Mouse (Mus musculus) adipocyte (in vitro differentiated cells): ENCODE measurements around the gene Foxo3.

Source experiments
- DNase-seq: peaks from one replicate; pipeline ENCODE4 v3.0.0-alpha.2; 2016; ENCODE audit warnings: low spot score

Foxo3 gene

GRCm38 (mm10) chr10:42251203-42251602, 25.4 kb downstream of the Foxo3 start:
- DNase-seq, result peak; percentile 96

GRCm38 (mm10) chr10:42249965-42250364, 26.6 kb downstream of the Foxo3 start:
- no peak for DNase-seq

- no peak for DNase-seq
Measured at GRCm38 (mm10) chr10:42248644-42249043, 27.9 kb downstream of the Foxo3 start.

DNA sequence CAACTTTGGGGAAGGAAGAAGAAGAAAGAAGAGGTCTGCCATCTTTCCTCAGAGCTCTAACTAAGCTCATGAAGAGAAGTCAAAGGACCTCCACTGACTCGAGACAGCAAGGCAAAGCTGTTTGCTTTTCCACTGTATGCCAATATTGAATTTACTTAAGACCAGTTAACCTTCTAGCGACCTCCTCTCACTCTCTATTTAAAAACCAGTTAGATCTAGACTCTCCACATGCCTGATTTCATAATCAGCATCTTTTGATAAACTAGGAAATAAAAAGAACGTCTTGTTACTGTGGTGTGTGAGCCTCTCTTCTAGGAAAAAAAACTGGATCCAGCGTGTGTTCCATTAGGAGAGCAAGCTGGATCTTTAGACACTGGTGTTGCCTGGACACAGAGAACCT, 28.4 kb downstream of the Foxo3 start:
- DNase-seq, result no peak

GRCm38 (mm10) chr10:42247125-42247816, 29.3 kb downstream of the Foxo3 start:
- peak; percentile 39 for DNase-seq

DNA sequence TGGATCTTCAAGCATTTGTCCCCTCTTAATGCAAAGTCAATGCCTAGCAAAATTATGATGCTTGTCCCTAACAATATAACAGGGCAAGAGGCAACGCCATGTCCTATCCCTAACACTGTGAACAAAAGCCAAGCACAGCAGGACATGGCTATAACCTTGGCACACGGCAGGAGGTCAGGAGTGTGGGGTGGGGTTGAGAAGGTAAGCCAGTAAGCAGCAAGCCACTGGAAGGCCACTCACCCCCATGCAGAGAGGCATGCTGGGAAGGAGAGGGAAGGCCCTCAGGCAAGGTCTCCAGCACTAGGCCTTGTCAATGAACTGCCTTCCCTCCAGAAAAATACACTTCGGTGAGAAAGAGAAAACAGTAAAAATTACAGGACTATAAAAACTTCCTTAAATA, 30.1 kb downstream of the Foxo3 start:
- no peak for DNase-seq

DNA sequence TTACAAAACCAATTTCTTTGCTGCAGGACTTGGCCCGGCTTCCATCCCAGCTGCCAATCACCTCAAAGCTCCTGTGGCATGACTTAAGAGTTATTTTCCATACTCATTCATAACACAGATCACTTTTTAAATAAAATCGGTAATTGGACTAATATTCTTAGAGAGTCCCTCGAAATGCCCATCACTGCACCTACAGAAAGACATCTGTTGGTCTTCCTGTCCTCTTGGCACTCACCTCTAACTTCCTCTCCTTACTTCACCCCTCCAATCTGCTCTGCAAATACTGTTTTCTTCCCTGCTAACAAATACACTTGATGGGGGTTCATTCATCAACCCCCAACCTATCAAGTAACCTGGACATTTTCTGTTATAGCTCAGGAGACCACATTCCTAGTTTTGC, 30.9 kb downstream of the Foxo3 start:
- DNase-seq, result no peak

- DNase-seq, result no peak
Measured at GRCm38 (mm10) chr10:42245256-42245601, 31.3 kb downstream of the Foxo3 start.

- DNase-seq, result peak; percentile 41
Measured at GRCm38 (mm10) chr10:42244420-42245255, 31.9 kb downstream of the Foxo3 start.

DNA sequence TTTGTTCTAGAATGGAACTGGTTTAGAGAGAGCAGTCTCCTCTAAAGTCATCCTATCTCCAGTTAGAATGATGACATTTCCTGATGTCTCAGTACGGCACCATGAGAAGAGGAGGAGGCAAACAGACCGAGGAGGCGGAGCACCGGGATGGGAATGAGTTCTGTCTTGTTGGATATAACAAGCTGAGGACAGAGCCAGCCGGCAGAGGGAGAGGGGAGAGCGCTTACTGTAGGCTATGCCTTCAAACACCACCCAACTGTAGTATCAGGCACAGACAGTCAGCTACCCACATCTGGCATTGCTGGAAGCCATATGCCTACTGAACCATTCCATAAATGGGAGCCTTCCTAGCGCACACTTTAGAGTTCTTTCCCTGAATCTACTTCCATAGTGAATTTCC, 32.6 kb downstream of the Foxo3 start:
- no peak for DNase-seq

- DNase-seq, result no peak
Measured at GRCm38 (mm10) chr10:42242484-42242883, 34.1 kb downstream of the Foxo3 start.

GRCm38 (mm10) chr10:42241775-42242174, 34.8 kb downstream of the Foxo3 start:
- no peak for DNase-seq

DNA sequence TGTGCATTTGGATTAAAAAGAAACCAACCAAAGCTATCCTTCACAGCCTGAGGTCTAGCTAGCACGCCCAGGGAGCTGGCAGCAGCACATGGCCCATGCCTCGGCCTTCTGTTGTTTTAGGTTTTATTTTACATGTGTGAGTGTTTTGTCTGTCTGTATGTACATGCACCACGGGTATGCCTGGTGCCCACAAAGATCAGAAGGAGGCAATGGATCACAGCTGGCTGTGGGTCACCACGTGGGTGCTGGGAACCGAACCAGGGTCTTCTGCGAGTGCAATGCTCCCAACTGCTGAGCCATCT, 36.8 kb downstream of the Foxo3 start:
- no peak for DNase-seq

DNA sequence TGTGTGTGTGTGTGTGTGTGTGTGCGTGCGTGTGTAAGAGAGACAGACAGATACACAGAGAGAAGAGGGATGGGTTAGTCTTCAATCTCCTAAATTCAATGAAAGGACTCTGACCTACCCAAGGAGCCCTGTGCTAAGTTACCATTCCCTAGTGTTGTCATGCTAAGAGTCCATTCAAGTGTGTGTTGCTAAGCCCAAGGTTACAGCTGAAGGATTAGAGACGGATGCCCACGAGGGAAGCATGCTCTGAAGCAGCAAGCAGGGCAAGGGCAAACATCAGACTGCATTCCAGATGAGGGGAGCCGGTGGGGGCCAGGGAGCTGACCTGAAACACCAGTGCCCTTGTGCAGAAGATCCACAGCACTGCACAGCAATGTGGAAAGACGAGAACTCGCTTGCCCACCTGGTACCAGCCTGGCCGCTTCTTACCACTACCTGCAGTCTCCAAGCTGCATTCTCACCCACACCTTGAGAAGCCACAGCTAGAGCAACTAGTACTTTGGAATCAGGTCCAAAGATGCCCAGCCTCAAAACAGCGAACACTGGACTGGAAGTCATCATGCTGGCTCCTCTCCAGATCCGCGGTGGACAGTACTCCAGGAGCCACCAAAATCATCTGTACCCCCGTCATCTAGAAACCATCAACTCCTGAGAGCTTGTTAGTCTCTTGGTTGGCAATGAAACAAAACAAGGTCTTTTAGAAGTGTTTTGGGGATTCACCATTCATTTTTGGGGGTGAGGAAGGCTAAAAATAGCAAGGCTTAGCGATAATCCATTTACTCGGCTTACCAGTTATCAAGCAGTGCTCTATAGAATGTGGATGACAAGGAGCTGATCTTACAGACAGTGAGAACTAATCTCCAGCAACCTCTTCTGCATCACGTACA, 37.4 kb downstream of the Foxo3 start:
- DNase-seq, result no peak

GRCm38 (mm10) chr10:42238296-42238695, 38.3 kb downstream of the Foxo3 start:
- DNase-seq, result no peak

DNA sequence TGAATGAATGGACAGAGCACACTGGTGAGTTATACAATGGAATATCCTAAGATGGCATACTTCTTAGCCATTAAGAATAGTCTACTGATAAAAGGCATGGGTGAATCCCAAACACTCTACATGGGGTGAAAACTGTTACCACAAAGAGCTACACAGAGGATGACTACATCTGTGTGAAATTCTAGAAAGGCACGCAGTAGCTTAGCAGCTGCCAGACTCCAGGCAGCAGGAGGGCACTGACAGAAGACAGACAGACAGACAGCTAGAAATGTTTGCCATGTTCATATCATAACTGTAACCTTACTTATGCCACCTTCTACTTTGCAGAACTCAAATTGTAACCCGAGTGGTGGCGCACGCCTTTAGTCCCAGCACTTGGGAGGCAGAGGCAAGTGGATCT, 39.0 kb downstream of the Foxo3 start:
- DNase-seq, result no peak

DNA sequence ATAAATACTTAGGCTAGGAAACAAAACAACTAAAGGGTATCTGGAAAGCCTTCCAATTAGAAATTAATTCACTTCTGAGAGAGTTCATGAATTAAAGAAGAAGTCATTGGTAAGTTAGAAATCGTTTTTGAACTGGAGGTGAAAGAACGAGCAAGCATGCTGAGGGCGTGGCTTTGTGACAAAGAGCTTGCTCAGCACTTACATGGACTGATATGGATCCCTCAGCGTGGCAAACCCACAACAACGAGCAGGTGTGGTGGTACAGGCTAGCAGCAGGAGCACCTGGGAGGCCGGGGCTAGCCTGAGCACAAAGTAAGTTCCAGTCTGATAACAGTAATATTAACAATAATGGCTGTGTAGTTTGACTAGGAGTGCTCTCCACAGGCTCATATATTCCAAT, 41.2 kb downstream of the Foxo3 start:
- no peak for DNase-seq

DNA sequence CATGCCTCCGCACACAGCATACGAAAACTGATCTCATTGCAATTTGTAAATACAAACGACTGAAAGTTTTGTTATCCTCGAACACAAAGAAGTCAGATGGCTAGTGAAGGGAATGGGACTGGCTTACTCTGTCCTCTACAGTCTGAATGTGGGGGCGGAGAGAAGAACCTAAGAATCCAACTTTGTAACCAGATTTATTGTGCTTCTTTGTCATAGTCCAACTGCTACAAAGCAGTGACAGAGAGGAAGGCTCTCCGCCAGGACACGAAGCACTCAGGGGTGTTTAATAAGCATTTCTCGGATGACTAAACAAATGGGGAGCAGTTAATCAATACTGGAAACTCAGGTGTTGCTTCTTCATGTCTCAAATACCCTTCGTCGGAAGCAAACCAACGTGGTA, 43.6 kb downstream of the Foxo3 start:
- DNase-seq, result no peak

GRCm38 (mm10) chr10:42231847-42232246, 44.7 kb downstream of the Foxo3 start:
- DNase-seq, result no peak

- no peak for DNase-seq
Measured at GRCm38 (mm10) chr10:42231100-42231541, 45.4 kb downstream of the Foxo3 start.

DNA sequence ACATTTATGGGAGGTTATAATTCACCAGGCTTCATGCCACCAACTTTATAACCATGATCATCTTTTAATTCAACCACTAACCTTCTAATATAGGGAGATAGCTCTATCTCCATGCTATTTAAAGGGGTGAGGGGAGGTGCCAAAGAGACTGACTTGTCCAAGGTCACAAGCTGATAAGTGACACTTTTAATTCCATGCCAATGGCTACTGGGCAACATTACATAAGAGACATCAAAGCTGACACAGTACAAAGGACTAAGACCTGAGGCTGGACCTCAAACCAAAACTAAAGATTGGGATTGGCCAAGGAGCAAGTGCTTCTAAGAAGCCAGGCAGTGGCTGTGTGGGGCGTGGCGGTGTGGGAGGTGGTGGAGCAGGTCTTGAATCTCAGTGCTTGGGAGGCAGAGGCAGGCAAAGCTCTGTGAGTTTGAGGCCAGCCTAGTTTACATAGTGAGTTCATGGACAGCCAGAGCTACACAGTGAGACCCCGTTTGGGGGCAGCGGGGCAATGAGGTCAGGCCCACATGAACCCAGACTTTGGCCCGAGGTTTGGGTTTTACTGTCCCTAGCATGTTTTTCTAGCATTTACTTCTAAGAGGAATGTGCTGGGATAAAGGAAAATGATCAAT, 46.0 kb downstream of the Foxo3 start:
- no peak for DNase-seq

GRCm38 (mm10) chr10:42227751-42228241, 48.8 kb downstream of the Foxo3 start:
- peak; percentile 32 for DNase-seq
